Mouse (Mus musculus) cerebellum, postnatal 14 days (tissue): ENCODE data around the gene Hk2.
"Not testable (repeated sequence)": the region's sequence is repeated elsewhere in the genome, so short reads cannot be mapped to it uniquely, and the experiment has no call there.

Source experiments
- DNase-seq, 2 experiments: peaks; one replicate each; pipeline ENCODE4 v3.0.0; 2021; ENCODE audit warnings: mixed read lengths in 2 of 2

Gene Hk2

DNA sequence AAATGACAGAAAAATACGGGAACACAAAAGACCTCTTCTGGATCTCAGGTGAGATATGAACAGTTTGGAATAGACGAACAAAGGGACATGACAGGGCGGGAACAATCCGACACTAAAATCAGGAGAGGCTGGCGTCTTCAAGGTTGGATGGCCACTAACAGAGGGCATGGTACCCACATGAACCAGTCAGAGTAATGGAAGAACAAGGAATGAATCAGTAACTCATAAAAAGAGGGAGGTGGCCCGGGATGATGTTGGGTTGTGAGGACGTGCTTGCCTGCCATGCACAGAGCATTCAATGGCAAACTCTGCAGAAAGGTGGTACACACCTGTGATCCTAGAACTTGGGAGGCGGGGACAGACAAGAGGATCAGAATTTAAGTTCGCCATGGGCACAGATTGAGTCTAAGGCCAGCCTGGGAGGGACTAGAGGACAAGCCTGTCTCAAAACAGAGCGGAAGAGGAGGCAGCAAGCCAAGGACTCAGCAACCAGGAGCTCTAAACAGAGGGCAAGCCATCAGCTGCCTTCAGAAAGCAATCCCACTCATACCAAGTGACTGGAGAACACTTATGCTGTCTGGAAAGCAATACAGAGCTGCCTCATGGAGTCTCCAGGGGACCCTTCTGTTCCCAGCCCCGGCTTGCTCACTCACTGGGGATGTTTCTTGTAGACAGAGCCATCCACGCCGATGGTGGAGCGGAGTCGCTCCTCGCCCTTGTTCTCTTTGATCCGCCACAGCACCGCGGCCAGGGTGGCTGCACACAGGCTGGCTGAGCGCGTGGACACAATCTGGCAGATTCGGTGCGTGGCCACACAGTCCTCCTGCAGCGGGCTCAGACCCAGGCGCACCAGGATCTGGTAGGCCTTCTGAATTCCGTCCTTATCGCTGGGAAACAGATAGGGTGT lies 36.4 kb downstream of the Hk2 start:
- peak; percentile 23 to 43 for DNase-seq

DNA sequence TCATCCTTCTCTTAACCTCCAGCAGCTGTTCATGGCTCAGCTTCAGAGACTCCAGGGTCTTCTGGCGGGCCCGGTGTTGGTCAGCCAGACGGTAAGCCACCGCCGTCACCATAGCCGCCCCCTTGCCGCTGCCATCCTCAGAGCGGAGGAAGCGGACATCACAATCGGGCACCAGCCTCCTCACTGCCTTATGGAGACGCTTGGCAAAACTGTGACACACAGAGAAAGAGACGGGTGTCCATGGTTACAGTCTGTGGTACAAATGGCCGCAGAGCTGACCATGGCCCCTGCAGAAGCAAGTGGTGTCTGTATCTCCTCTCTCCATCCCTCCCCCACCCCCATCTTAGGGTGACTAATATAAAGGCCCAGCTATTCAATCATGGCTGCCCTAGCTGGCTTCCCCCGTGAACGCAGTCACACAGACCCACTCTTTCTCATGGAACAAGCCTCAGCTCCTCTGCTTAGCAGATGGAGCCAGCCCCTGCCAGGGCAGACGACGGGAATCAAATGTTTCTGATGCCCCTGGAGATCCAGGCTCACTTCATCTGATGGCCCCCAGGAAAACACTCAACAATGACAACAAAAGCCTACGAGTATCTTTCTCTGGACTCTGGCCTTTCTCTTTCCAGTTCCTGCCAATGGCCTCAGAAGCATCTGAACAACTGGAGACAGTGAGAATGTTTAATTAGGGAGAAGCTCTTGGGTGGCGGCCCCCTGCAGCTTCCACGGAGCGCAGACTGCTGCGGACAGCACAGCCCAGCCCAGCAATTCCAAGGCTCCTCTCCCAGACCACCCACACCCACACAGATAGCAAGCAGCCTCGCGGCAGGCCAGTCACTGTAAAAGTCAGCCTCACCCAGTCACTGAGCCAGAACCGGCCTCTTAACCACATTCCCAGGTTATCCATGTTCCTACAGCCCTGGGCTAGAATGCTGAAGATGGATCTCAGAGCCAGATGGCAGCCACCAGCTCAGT lies 37.3 kb downstream of the Hk2 start:
- DNase-seq, result peak; percentile 51 to 53

DNA sequence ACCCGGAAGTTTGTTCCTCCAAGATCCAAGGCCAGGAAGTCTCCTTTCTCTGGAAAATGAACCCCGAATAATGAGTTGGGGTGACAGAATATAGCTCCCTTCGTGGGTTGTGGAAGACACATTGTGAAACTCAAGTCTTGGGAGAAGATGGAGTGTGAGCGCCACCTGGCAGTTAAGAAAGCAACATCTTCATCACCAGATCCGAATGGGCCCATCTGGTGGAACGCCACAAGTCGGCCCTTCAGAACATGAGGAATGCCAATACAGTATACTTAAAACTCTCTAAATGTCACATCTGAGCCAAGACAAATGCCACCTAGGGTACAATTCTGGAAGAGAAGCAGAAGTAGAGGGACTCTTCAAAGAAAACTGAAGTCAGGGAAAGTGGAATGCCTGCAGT lies 38.9 kb downstream of the Hk2 start:
- peak; percentile 45 to 59 for DNase-seq

DNA sequence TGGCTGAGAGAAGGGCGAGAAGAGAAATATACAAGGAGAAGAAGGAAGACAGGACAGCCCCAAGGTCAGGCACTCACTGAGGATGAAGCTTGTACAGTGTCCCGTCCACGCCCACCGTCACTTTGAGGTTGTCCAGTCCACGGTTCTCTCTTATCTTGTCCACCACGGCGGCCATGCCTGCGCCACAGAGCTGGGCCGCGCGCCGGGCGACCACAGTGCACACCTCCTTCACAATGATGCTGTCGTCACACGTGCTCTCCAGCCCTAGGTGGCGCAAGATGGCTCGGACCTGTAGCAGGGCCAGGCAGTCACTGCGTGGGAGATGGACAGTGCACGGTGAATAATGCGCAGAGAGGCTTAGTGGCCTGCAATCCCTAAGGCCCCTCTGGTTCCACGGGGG lies 45.6 kb downstream of the Hk2 start:
- no peak for DNase-seq

DNA sequence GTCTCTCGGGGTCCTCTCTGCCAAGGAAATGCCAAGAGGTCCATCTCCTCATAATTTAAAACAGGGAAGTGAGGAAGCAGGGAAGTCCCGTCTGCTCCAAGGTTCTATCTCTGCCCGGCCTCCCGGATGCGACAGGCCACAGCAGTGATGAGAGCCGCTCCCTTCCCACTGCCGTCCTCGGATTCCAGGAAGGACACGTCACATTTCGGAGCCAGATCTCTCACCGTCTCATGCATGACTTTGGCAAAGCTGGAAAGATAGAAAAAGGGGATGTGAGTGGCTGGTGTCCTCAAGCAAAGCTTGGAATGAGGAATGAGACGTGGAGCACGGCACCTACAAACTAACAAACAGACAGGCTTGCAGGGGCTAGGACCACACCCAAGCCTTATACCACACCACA lies 47.0 kb downstream of the Hk2 start:
- DNase-seq, result no peak

DNA sequence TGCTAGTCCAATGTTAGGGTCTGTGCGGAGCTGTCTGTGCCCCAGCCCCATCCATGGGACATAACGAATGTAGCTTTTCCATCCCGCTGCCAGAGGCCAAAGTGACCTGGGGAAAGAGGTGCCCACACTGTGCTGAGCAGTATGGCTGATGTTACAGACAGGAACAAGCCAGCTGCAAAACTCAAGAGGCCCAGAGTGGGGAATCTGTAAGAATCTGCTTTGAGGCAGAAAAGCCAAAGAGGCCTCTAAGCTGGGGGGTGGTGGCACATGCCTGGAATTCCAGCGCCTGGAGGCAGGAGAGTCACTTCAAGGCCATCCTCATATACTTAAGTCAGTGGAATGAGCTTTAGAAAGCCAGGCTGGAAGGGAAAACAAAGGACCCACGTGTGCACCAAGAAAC lies 50.9 kb downstream of the Hk2 start:
- no peak for DNase-seq

DNA sequence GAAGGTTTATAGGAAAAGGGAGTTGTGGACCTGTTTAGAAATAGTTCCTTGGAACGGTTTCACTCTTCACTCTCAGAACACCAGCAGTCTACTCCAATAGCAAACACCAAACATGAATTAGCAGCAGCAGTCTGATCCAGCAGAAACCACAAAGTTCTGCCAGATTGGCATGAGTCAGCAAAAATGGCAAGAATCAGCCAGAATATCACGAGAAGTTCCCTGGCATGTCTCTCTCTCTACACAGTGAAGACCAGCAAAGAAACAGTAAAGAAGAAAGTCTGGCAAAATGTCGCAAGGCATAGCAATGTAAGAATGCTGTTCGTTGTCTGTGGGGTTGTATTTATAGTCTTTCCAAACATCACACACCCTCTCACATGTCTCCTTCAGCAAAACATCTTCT lies 58.1 kb downstream of the Hk2 start:
- no peak for DNase-seq

DNA sequence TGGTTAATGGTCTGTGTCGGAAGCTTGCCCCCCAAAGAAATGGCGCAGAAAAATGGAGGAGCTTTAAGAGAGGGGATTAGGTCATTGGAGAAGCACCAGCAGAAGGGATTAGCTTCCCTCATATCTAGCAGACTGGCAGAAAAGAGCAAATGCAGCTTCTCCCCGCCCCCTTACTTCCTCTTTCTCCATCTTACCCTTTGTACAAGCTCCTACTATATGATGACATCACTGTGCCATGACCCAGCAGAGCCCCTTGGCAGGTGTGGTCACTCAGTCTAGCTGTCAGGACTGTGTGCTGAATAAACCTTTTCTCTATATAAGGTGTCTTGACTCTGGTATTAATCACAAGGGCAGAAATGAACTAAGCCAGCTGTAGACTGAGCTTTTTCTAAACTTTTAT lies 58.6 kb downstream of the Hk2 start:
- DNase-seq, result no peak

DNA sequence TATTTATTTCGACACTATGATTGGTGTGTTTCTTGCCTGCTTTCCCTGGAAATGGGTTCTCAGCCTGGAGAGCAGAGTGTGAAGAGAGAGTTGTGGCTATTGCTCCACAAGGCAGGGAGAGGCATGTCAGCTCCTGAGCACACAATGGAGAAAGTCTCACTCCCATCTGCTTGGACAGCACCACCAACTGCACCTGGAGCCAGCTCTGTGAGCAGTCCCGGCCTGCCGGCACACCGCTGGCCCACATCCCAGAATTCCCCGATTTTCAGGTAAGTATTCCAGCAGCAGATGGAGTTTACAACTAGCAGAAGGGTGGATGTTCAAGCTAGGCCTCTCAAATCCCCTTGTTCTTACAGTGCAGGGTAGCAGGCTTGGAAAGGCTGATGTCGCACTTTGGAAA lies 59.0 kb downstream of the Hk2 start:
- DNase-seq, result peak in 1 of 2 experiments; percentile 39

DNA sequence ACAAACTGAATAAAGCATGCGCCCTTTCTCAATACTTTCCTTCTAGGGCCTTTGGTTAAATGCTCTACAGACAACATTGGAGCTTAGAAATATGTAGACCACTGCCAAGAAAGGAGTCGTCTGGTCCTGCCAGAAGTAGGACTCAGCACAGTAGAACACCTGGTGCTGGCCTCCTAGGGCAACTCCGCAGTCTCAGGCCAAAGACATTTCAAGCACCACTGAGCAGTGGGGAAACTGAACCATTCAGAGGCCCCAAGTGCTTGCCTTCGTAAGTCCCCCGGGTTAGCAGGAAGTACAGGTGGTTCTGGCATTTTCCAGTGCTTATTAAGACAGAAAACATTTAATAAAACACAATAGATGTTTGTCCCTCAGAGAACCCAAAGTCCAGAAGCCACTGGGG lies 59.4 kb downstream of the Hk2 start:
- DNase-seq, result no peak

DNA sequence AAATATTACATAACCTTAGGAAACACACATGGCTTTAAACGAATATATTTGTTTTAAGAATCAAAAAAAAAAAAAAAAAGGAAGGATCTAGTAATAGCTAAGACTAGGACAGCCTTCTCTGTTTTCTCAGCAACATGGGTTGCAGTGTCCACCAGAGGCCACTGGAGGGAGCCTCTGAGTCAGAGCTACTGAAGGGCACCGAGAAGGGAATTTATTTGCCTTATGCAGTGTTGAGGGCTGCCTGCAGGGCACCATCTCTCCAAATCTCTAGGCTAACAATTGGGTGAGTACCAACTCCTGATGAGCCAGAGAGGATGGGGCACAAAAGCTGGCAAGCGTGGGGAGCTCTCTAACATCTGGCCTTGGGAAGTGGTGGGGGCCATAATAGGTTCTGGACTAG lies 60.0 kb downstream of the Hk2 start:
- DNase-seq, result peak; percentile 87 to 92

DNA sequence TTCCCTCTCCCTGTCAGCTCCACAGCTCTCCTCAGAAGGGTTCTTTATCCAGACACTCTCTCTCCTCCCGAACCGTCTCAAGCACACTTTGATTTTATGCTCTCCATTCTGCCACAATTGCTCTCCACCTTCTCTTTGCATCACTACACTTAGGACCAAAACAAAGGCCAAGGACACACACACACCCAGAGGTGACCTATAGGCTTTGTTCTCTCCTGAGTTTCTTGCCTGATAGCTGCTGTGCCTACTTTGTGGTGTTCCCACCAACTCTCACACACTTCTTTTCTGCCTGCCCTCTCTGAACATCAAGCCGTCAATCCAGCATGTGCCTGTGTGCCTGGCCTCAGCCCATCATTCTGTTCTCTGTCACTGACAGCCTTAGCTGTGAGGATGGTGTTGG lies 66.5 kb downstream of the Hk2 start:
- no peak for DNase-seq

DNA sequence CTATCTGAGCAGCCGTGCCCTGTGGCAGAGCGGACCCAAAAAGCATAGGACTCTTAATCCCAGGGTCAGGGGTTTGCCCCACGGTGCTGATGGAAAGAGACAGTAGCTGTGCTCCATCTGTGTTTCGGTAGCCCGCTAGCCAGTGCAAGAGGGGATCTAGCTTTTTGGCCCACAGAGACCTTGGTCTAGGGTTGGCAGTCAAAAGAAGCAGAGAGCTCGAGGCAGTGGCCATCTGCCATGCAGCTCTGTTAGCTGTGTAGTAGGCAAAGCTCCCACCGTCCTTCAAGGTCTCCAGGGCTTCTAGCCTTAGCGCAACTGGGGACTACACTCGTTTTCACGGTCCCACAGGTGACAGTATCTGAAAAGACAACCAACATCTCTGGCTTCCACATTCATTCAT lies 67.0 kb downstream of the Hk2 start:
- DNase-seq, result peak; percentile 40 to 43

DNA sequence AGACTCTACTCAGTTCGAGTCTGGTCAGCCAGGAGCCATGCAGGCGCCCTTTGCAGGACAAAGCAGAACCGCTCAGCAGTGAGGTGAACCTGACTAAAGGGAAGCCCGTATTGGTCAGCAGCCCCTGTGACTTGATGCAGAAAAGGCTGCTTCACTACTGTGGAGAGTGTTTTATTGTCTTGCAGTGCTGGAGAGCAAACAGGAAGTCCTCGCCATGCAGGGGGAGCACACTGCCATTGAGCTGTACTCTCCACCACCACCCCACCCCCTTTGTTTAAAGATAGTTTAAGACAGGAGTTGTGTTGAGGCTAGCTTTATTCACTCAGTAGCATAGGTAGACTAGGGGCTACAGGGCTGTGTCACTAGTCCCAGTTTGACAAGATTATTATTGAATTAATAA lies 69.0 kb downstream of the Hk2 start, which contains the start of gene Pole4:
Gene Pole4 (minus strand): TSS at position 145 of the 400 bp plus-strand sequence.
- no peak for DNase-seq

DNA sequence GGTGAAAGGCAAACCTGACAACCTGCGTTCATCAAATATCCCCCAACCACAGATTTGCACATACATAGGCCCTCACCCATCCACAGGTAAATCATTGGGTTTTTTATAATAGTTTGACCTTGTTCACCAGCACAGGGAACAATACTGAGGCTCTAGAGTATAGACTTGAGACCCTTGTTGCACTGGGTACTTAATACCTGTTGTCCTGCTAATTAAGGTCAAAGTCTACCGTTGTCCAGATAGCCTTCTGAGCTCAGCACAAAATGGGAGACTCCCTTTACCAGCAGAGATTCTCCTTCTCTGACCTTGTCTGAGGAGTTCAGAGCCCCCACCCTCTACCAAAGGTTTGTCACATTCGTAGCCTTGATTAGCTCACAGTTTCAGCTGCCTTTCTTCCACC lies 70.5 kb downstream of the Hk2 start:
- no peak for DNase-seq

DNA sequence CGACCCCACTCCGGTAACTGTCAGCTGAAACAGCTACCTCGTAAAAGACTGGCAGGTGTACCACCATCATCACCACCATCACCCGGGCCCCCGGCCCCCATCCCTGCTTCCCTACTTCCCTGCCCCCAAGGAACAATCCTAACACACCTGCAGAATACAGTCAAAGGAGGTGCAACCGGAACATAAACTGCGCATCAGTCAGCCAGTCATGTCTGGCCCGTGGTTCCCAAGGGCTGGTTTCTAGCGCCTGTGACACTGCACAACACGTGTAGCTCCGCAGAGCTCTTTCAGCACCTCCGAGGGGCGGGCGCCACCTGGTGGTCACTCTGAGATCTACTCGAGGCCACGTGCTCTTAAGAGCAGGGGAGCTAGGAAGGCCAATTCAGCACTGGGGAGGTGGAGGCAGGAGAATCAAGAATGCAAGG lies 71.6 kb downstream of the Hk2 start:
- DNase-seq, result peak; percentile 95 to 98

DNA sequence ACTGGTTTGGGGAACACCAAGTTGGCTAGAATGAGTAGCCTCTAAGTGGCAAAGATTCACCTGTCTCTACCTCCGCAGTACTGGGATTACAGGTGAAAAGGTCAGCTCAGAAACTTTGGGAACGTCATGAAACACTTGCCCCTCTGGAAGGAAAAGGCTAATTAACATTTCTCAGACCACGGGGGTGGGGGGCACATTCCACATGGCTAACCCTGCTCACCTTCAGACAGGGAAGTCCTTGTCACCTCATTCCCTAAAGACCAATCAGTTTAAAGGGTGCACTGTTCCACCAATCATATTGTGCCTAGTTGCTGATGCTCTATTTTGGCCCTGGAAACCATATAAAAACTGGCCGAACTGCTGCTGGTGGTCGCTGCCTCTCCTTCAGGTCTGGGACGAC lies 73.0 kb downstream of the Hk2 start:
- no peak for DNase-seq

DNA sequence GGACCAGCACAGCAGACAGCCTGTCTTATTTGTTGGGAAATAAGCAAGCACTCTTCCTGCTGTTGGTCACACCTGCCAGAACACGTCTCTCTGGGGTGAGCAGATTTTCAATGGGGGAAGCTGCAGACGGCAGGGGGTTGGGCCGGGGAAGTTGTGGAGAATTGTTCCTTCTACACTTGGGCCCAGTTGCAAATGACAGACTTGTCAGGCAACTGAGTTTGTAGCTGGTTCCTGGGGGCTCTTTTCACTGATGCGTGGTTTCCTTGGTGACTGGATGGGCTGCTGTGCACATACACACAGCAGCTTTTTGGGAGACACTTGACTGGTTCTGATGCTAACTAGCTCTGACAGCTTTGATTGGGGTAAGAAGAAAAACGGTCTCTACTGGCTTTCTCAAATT lies 74.4 kb downstream of the Hk2 start:
- DNase-seq, result no peak

DNA sequence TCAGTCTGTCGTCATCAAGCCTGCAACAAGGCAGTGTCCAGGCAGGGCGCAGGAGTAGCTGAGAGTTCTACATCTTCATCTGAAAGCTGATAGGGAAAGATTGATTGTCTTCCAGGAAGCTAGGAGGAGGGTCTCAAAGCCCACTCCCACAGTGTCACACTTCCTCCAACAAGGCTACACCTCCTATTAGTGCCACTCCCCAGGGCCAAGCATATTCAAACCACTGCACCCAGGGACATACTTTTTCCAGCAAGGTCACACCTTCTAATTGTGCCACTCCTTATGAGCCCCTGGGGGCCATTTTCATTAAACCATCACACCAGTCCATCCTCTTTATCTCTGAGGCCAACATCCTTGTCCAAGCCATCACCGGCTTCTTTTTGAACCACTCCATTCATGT lies 77.5 kb downstream of the Hk2 start:
- no peak for DNase-seq

DNA sequence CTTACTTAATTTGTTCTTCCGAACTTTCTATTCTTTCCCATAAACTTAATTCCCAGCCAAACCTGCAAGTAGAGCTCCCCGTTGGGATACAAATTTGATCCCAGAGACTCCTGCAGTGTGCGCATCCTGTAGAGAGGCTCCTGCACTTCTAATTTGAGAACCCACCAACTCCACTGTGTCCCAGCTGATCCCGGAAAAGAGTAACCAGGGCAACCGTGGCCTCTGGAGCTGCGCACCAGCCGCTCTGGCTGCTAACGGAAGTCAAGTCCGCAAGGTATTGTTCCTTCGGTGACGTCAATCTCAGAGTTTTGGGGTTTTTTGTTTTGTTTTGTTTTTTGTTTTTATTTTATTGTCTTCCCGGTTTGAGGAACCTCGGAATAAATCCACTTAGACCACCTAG lies 79.6 kb downstream of the Hk2 start:
- no peak for DNase-seq

DNA sequence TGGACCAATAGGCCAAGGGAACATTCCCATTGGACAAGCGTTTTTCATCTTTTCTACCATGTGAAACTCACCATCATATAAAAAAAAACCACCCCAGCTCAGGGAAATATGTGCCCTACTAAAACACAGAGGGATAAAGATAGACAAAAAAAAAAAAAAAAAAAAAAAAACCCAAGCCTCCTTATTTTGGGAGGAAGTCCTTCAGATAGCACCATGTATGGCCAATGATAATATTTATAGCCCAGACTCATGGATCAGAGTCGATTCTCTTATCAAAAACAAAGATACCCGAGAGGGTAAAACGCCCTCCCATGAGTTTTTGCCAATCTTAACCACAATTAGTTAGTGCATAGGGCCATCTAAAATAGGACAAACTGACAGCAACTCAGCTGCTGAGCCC lies 84.8 kb downstream of the Hk2 start:
- DNase-seq, result no peak

DNA sequence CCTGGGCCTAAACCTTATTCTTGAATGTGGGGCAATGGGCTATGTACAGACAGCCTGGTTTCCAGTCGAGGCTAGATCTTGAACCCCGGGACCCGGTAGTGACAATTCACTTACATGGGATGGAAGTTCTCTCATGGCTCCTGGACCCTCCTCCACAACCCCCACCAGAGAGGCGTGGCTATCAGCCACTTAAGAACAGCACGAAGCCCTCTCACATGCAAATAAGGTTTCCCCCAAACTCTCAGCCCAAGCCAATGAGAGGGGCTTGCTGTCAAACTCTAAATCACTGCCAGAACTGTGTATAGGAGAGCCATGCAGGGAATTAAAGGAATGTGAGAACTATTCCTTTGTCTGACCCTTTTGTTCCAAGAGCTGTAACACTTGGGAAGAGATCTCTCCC lies 85.7 kb downstream of the Hk2 start:
- DNase-seq, result not testable (repeated sequence)

DNA sequence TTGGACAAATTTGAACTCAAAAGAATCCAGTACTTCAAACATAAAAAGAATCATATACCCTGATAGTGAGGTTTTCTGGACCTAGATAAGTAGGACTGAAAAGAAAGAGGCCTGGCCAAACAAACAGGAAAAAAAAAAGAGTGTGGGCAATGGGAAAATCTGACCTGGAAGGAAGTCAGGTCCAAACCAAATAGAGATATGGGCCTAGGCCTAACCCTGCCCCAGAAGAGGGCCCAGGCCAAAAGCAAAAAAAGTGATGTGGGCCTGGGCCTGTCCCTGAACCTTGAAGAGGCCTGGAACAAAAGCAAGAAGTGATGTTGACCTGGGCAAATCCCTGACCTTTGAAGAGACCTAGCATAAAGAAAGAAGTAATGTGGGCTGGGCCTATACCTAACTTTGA lies 90.1 kb downstream of the Hk2 start:
- DNase-seq, result no peak

DNA sequence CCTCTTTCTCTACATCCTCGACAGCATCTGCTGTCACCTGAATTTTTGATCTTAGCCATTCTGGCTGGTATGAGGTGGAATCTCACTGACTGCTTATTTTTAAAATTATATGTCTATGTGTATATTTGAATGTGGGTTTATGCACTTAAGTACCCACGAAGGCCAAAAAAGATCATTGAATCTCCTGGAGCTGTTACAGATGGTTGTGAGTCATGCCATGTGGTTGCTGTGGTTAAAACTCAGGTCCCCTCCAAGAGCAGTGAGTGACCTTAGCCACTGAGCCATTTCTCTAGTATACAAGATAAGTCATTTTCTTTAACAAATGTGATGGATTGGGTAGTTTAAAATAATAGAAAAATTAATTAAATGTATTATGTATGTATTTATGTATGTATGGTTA lies 95.0 kb downstream of the Hk2 start:
- DNase-seq, result not testable (repeated sequence)
